Mouse (Mus musculus) ES-E14 (cell line): ENCODE measurements at regions not wholly inside any gene's neighbourhood (a gene's known extent, or its start where the extent isn't known, plus 50 kb on each side); places are given as distances from the start of the nearest gene placed in this dataset.

Experiments used
- CHD2 ChIP-seq: IDR thresholded peaks from 2 replicates; pipeline ENCODE4 v1.6.1; 2014; ENCODE audit warnings: mild to moderate bottlenecking, low read depth, low read length, inconsistent platforms
- HCFC1 ChIP-seq: IDR thresholded peaks from 2 replicates; pipeline ENCODE4 v1.6.1; 2012; ENCODE audit warnings: low read length, inconsistent platforms, borderline replicate concordance; ENCODE audit not compliant: insufficient read depth
- MAFK ChIP-seq: IDR thresholded peaks from 2 replicates; pipeline ENCODE4 v1.6.1; 2014; ENCODE audit warnings: mild to moderate bottlenecking, low read depth, low read length, inconsistent platforms; ENCODE audit not compliant: insufficient read depth
- ZC3H11A ChIP-seq: IDR thresholded peaks from 2 replicates; pipeline ENCODE4 v1.6.1; 2012; ENCODE audit warnings: low read depth, mild to moderate bottlenecking, inconsistent platforms, low read length, borderline replicate concordance
- ZNF384 ChIP-seq: IDR thresholded peaks from 2 replicates; pipeline ENCODE4 v1.6.1; 2012; ENCODE audit warnings: low read depth, low read length, inconsistent platforms

DNA sequence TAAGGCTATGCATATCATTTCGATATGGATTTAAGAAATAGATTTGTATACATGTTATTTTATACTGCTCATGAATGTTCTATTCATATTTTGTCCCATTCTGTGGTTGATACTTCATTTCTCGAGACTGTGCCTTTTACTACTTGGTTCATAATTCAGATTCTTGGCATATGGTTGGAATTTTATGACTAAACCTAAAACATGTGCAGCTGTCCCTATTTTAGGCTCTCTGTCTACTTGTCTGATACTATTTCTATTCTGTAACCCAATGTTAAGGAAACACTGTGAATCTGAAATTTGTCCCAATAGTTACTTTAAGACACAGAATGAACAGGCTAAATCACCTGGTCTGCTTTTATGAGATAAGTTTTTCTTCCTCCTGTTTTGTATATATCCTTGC lies 315.3 kb upstream of the Sema3a start:
- TF ChIP-seq MAFK (no peak), ZC3H11A (no peak), ZNF384 (no peak), HCFC1 (no peak), CHD2 (no peak)
